Mouse (Mus musculus): ENCODE data around the gene Arhgap42. TPM values are rescaled to one million over a fixed set of nuclear protein-coding genes. Genes with fewer than 3 reads are reported as not detected.

Arhgap42 gene
- polyA plus RNA-seq, 1 experiment = 1.4 TPM

GRCm38 (mm10) chr9:9224837-9225236 lies 14.1 kb downstream of the Arhgap42 start:
- Histone ChIP-seq H3K4me1 (ENCODE audit: control insufficient read depth, insufficient read depth, insufficient read length) (no peaks in the 10 kb centered on the region), H3K4me3 (ENCODE audit: extremely low read depth, insufficient read depth, insufficient read length) (no peak overlapping the region), H3K36me3 (ENCODE audit: control insufficient read depth, insufficient read depth, low read length) (no peaks in the 10 kb centered on the region), H3K27ac (ENCODE audit: insufficient read depth, low read length) (no peak overlapping the region), H3K27me3 (ENCODE audit: control insufficient read depth, insufficient read depth, low read length) (no peaks in the 10 kb centered on the region)
- 77% methylated on average over 1 of the region's 1 CpGs for WGBS
- DNase-seq (ENCODE audit: low read depth in 1 of 2, low spot score in 2 of 2) = no peak
- no peak for TF ChIP-seq CTCF (IDR thresholded peaks at IDR 0.05; ENCODE audit: extremely low read depth, insufficient read depth, insufficient read length, insufficient replicate concordance)
- TF ChIP-seq POLR2A (IDR thresholded peaks at IDR 0.05; ENCODE audit: low read depth, low read length) = no peak

GRCm38 (mm10) chr9:9223384-9223783 lies 15.5 kb downstream of the Arhgap42 start:
- Histone ChIP-seq H3K36me3 (ENCODE audit: control insufficient read depth, insufficient read depth, low read length) (no peaks in the 10 kb centered on the region), H3K27me3 (ENCODE audit: control insufficient read depth, insufficient read depth, low read length) (no peaks in the 10 kb centered on the region), H3K27ac (ENCODE audit: insufficient read depth, low read length) (no peak overlapping the region), H3K4me1 (ENCODE audit: control insufficient read depth, insufficient read depth, insufficient read length) (no peaks in the 10 kb centered on the region), H3K4me3 (ENCODE audit: extremely low read depth, insufficient read depth, insufficient read length) (no peak overlapping the region)
- no peak for TF ChIP-seq POLR2A (IDR thresholded peaks at IDR 0.05; ENCODE audit: low read depth, low read length)
- no peak for TF ChIP-seq CTCF (IDR thresholded peaks at IDR 0.05; ENCODE audit: extremely low read depth, insufficient read depth, insufficient read length, insufficient replicate concordance)
- 85% methylated on average over 3 of the region's 3 CpGs for WGBS
- no peak for DNase-seq (ENCODE audit: low read depth in 1 of 2, low spot score in 2 of 2)

- H3K4me3 ChIP-seq (ENCODE audit: extremely low read depth, insufficient read depth, insufficient read length) = no peak overlapping the region
- no peaks in the 10 kb centered on the region for H3K4me1 ChIP-seq (ENCODE audit: control insufficient read depth, insufficient read depth, insufficient read length)
Observed at GRCm38 (mm10) chr9:9221950-9222486, 16.9 kb downstream of the Arhgap42 start.

GRCm38 (mm10) chr9:9221185-9221584 lies 17.7 kb downstream of the Arhgap42 start:
- no peak for DNase-seq (ENCODE audit: low read depth in 1 of 2, low spot score in 2 of 2)

More at GRCm38 (mm10) chr9:9221950-9222486, 16.9 kb downstream of the Arhgap42 start:
- DNase-seq (ENCODE audit: low read depth in 1 of 2, low spot score in 2 of 2) = no peak
- TF ChIP-seq POLR2A (IDR thresholded peaks at IDR 0.05; ENCODE audit: low read depth, low read length) (no peak), CTCF (IDR thresholded peaks at IDR 0.05; ENCODE audit: extremely low read depth, insufficient read depth, insufficient read length, insufficient replicate concordance) (no peak)
- Histone ChIP-seq H3K36me3 (ENCODE audit: control insufficient read depth, insufficient read depth, low read length) (no peaks in the 10 kb centered on the region), H3K27me3 (ENCODE audit: control insufficient read depth, insufficient read depth, low read length) (no peaks in the 10 kb centered on the region), H3K27ac (ENCODE audit: insufficient read depth, low read length) (no peak overlapping the region)
- WGBS = 88% methylated on average over 3 of the region's 3 CpGs

GRCm38 (mm10) chr9:9218301-9218700 lies 20.6 kb downstream of the Arhgap42 start:
- 72% methylated on average over 2 of the region's 2 CpGs for WGBS
- DNase-seq (ENCODE audit: low read depth in 1 of 2, low spot score in 2 of 2) = no peak
- no peak overlapping the region for H3K4me3 ChIP-seq (ENCODE audit: extremely low read depth, insufficient read depth, insufficient read length)
- H3K36me3 ChIP-seq (ENCODE audit: control insufficient read depth, insufficient read depth, low read length) = no peaks in the 10 kb centered on the region
- H3K27me3 ChIP-seq (ENCODE audit: control insufficient read depth, insufficient read depth, low read length) = no peaks in the 10 kb centered on the region
- TF ChIP-seq POLR2A (IDR thresholded peaks at IDR 0.05; ENCODE audit: low read depth, low read length) (no peak), CTCF (IDR thresholded peaks at IDR 0.05; ENCODE audit: extremely low read depth, insufficient read depth, insufficient read length, insufficient replicate concordance) (no peak)
- H3K4me1 ChIP-seq (ENCODE audit: control insufficient read depth, insufficient read depth, insufficient read length) = no peaks in the 10 kb centered on the region
- no peak overlapping the region for H3K27ac ChIP-seq (ENCODE audit: insufficient read depth, low read length)

More at GRCm38 (mm10) chr9:9221185-9221584, 17.7 kb downstream of the Arhgap42 start:
- Histone ChIP-seq H3K27me3 (ENCODE audit: control insufficient read depth, insufficient read depth, low read length) (no peaks in the 10 kb centered on the region), H3K4me1 (ENCODE audit: control insufficient read depth, insufficient read depth, insufficient read length) (no peaks in the 10 kb centered on the region), H3K36me3 (ENCODE audit: control insufficient read depth, insufficient read depth, low read length) (no peaks in the 10 kb centered on the region), H3K27ac (ENCODE audit: insufficient read depth, low read length) (no peak overlapping the region), H3K4me3 (ENCODE audit: extremely low read depth, insufficient read depth, insufficient read length) (no peak overlapping the region)
- WGBS = 86% methylated on average over 4 of the region's 4 CpGs
- no peak for TF ChIP-seq POLR2A (IDR thresholded peaks at IDR 0.05; ENCODE audit: low read depth, low read length)
- no peak for TF ChIP-seq CTCF (IDR thresholded peaks at IDR 0.05; ENCODE audit: extremely low read depth, insufficient read depth, insufficient read length, insufficient replicate concordance)

- no peaks in the 10 kb centered on the region for H3K36me3 ChIP-seq (ENCODE audit: control insufficient read depth, insufficient read depth, low read length)
- H3K27me3 ChIP-seq (ENCODE audit: control insufficient read depth, insufficient read depth, low read length) = no peaks in the 10 kb centered on the region
- no peak for TF ChIP-seq POLR2A (IDR thresholded peaks at IDR 0.05; ENCODE audit: low read depth, low read length)
- TF ChIP-seq CTCF (IDR thresholded peaks at IDR 0.05; ENCODE audit: extremely low read depth, insufficient read depth, insufficient read length, insufficient replicate concordance) = no peak
- no peaks in the 10 kb centered on the region for H3K4me1 ChIP-seq (ENCODE audit: control insufficient read depth, insufficient read depth, insufficient read length)
- 84% methylated on average over 5 of the region's 5 CpGs for WGBS
- no peak overlapping the region for H3K27ac ChIP-seq (ENCODE audit: insufficient read depth, low read length)
- no peak for DNase-seq (ENCODE audit: low read depth in 1 of 2, low spot score in 2 of 2)
- no peak overlapping the region for H3K4me3 ChIP-seq (ENCODE audit: extremely low read depth, insufficient read depth, insufficient read length)
Observed at GRCm38 (mm10) chr9:9214849-9215248, 24.1 kb downstream of the Arhgap42 start.

GRCm38 (mm10) chr9:9214296-9214695 lies 24.6 kb downstream of the Arhgap42 start:
- H3K27ac ChIP-seq (ENCODE audit: insufficient read depth, low read length) = no peak overlapping the region
- DNase-seq (ENCODE audit: low read depth in 1 of 2, low spot score in 2 of 2) = no peak
- H3K36me3 ChIP-seq (ENCODE audit: control insufficient read depth, insufficient read depth, low read length) = no peaks in the 10 kb centered on the region
- TF ChIP-seq CTCF (IDR thresholded peaks at IDR 0.05; ENCODE audit: extremely low read depth, insufficient read depth, insufficient read length, insufficient replicate concordance) (no peak), POLR2A (IDR thresholded peaks at IDR 0.05; ENCODE audit: low read depth, low read length) (no peak)
- no peaks in the 10 kb centered on the region for H3K27me3 ChIP-seq (ENCODE audit: control insufficient read depth, insufficient read depth, low read length)
- H3K4me1 ChIP-seq (ENCODE audit: control insufficient read depth, insufficient read depth, insufficient read length) = no peaks in the 10 kb centered on the region
- H3K4me3 ChIP-seq (ENCODE audit: extremely low read depth, insufficient read depth, insufficient read length) = no peak overlapping the region
